Mouse (Mus musculus) spleen, adult 2 months (tissue): ENCODE results near the gene Gadd45g.

ENCODE experiments used
- CTCF ChIP-seq: fragments of 200-500 bp; IDR thresholded peaks from 2 replicates; pipeline ENCODE4 v1.5.1; 2011; ENCODE audit warnings: mild to moderate bottlenecking, inconsistent platforms; ENCODE audit not compliant: insufficient read depth, insufficient read length, insufficient replicate concordance; ENCODE audit errors: extremely low read depth
- POLR2A ChIP-seq: fragments of 200-500 bp; IDR thresholded peaks from 2 replicates; pipeline ENCODE4 v1.6.1; 2011; ENCODE audit warnings: low read depth, low read length, inconsistent platforms

- no peak for TF ChIP-seq CTCF
- TF ChIP-seq POLR2A: no peak
Measured at GRCm38 (mm10) chr13:51833611-51834010, 12.9 kb upstream of the Gadd45g start.
